Mouse (Mus musculus): Measurements from ENCODE around the gene Naa11. TPM values are rescaled to one million over a fixed set of nuclear protein-coding genes. Genes with fewer than 3 reads are reported as not detected.

The Naa11 gene
- polyA plus RNA-seq (2012; rRNA removed): not detected in 2 replicates

DNA sequence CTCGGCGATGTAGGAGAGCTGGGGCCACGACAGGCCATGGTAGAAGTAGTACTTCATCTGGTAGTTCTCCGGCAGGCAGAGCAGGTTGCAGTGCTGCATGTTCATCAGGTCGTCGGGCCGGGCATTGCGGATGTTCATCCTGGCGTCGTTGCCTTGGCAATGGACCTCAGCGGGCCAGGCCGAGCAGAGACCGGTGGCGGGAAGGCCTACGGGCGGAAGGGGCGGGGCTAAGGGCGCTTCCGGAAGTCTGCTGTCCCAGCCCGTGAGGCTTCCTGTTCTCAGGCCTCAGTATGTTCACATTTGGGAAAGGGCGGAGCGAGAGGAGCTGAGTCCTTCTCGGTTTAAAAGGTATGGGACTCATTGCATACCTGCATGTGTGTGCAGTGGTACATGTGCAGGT is at the start of gene Naa11:
Gene Naa11 (minus strand): TSS at position 220 of the 400 bp plus-strand sequence.

Other genes starting within 250 kb of the Naa11 start
- not detected in 2 replicates for gene Gk2, start 64.6 kb upstream of the Naa11 start, polyA plus RNA-seq (2012; rRNA removed)